Mouse (Mus musculus) liver, adult 2 months (tissue): ENCODE measurements at regions not wholly inside any gene's neighbourhood (a gene's known extent, or its start where the extent isn't known, plus 50 kb on each side); places are given as distances from the start of the nearest gene placed in this dataset.

Experiments used
- CTCF ChIP-seq: fragments of 200-500 bp; IDR thresholded peaks from 2 replicates; pipeline ENCODE4 v1.5.1; 2011; ENCODE audit warnings: low read depth, low read length, control low read depth
- POLR2A ChIP-seq: fragments of 200-500 bp; IDR thresholded peaks from 2 replicates; pipeline ENCODE4 v1.6.1; 2011; ENCODE audit warnings: low read length, control low read depth; ENCODE audit not compliant: insufficient read depth; ENCODE audit errors: extremely low read depth

DNA sequence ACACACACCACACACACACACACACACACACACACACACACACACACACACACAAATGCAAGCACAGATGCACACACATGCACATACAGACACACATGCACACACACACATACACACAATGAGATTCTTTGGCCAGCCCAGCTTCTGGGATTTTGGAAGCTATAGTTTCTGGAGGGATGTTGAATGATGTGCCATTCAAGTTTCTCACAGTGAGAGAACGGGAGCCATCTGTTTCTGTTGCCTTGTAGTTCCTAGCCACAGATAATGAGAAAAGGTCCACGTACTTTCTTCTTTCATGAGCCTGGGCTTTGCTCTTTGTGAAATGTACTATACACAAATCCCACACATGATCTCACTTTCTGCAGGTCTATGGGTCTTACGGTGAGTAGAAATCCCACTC is 304.9 kb upstream of the Auts2 start:
- TF ChIP-seq CTCF, result no peak
- no peak for TF ChIP-seq POLR2A
